Mouse (Mus musculus): ENCODE results near the gene Ascl3.

Ascl3 gene

DNA sequence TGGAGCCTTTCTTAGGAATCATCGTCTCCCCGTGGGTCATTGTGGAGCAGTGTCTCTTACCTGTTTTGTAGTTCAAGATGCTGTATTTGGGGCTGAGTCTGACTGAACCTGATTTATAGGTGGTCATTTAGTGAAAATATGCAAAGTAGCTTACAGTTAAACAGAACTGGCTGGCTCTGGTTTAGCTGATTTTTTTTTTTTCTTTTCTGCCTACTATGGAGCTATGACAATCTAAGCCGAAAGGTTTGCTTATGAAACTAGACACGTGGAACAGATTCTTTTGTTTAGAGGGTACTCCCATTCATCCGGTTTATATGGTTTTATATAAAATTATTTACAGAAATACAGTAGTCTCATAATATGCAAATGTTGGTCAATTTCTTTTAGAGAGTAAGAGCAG lies at the start of gene Ascl3:
Gene Ascl3 (minus strand): TSS at position 101 of the 400 bp plus-strand sequence.
- no peak for DNase-seq (ENCODE audit: low spot score)

DNA sequence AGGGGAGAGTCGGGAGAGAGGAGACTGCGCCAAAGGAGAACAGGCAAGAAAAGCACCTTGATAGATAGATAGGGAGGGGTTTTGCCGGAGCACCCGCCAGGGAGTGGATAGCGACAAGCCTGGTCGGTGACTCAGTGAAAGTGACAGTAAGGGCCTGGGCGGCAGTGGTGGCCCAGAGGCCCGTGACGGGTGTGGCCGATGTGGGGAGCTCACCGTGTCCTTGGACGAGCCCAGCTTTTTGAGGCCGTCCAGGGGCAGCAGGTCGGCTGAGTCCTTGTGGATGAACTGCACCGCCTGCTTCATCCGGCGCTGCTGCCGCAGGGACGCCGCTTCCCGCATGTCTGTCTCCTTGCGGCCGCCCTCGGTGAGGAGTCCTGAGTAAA lies 49.6 kb upstream of the Ascl3 start:
- DNase-seq (ENCODE audit: low spot score): no peak

DNA sequence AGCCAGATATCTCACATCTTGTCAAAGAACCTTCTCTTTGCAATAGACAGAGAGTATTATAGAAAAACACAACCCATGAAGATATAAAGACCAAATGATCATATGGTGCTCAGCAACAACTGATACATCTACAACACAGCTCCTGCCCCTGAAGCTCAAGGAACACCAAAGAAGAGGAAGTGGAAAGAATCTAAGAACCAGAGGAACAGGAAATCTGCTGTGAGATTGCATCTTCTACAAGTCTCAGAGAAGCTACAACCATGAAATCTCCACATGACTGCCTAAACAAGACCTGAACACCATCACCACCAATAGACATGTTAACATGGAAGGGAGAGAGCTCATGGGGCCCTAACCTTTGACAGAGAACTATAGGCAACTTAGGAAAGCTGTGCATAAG lies 40.7 kb upstream of the Ascl3 start:
- no peak for DNase-seq (ENCODE audit: low spot score)

DNA sequence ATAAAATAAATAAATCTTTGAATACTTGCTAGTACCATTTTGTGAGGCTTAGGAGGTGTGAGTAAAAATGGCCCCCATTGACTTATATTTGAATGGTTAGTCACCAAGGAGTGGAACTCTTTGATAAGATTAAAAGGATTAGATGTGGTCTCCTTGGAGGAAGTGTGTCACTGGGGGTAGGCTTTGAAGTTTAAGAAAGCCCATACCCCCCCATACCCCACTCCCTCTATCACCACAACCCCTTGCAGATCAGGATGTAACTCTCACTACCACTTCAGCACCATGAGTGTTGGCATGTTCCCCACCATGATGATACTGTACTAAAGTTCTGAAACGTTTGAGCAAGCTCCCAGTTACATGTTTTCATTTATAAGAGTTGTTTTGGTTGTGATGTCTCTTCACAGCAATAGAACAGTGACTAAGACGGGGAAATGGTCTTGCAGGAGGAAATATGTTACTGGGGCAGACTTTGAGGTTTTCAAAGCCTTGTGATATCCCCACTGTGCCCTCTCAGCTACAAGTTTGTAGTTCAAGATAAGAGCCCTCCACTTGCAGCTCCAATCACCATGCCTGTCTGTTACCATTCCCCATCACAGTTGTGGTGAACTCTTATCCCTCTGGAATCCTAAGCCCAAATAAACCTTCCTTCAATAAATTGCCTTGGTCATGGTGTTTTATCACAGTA lies 37.3 kb upstream of the Ascl3 start:
- no peak for DNase-seq (ENCODE audit: low spot score)

DNA sequence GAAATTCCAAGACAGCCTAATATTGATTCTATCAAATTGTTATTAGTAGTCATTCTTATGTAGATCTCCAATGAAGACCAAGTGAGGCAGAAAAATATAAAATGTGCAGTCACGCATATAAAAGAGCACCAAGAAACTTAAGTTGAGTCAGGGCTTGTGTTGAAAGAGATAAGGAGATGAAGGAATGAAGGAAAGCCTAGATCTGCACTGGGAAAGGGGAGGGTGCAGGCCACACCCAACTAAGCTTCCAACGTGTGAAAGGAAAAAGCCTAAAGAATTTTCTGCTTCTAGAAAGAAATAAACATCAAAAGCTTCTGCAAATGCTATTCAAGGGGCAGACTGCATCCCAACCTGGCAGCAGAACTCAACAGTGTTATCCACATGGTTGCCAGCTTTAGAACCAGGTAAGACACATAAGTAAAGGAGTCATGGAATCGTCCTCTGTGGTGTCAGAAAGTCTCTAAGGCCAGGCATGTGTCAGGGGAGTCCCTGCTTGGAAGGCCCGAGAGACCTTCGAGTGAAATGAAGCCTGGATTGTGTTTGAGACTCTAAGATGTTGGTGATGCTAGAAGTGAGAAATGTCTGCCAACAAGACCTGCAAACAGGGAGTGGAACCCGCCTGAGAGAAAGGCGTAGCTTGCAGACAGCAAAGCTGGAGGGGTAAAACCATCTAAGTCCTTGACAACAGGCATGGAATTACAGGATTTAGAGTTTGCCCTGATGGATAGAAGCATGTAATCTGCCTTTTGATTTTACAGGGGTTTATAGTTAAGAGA lies 36.2 kb upstream of the Ascl3 start:
- DNase-seq (ENCODE audit: low spot score): no peak

DNA sequence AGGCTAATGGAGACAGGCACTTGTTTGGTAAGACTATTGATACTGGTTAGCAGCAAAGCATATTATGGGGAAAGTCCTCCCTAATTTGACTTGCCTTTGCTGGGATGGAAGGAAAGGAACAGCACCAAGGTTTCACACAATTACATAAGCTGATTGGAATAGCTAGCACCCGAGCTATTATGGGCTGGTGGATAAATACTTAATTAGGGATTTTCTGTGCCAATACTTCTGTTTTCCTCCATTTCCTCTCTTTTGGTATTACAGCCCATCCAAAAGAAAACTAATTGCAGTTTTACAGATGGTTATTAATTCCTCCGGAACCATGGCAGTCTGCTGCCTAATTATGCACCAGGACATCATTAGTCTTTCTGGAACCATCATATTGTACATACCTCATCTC lies 32.5 kb upstream of the Ascl3 start:
- no peak for DNase-seq (ENCODE audit: low spot score)

DNA sequence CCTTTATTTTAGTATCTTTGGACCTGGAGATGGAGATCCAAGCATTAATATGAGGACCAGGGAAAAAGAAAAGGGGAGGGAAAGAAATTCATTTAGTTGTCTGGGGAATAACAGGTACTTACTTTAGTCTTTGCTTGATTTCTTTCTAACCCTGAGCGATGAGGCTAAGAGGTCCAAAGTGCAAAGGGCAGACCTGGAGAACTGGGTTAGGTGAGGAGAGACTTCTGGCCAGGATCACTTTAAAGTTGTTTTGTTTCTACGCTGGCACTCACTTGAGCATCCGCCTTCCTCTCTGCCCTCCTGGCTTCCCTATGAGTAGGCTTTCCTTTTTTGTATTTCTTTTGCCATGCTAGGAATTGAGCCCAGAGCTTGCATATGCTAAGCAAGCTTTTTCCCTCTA lies 24.8 kb upstream of the Ascl3 start:
- no peak for DNase-seq (ENCODE audit: low spot score)

DNA sequence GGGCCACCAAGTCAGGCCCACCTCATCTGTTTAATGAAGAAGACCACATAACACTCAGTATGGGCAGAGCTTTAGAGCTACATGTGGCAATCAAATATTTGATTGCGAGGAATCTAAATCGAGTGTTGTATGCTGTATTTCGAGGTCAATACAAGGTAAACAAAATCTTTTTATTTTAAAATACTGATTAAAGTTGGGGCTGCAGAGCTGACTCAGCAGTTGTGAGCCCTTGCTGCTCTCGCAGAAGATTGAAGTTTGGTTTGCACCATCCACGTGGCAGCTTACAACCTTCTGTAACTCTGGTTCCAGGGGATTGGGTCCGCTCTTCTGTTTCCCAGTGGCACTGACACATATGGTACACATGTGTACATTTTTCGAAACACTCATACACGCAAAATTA lies 22.5 kb upstream of the Ascl3 start:
- DNase-seq (ENCODE audit: low spot score): no peak

DNA sequence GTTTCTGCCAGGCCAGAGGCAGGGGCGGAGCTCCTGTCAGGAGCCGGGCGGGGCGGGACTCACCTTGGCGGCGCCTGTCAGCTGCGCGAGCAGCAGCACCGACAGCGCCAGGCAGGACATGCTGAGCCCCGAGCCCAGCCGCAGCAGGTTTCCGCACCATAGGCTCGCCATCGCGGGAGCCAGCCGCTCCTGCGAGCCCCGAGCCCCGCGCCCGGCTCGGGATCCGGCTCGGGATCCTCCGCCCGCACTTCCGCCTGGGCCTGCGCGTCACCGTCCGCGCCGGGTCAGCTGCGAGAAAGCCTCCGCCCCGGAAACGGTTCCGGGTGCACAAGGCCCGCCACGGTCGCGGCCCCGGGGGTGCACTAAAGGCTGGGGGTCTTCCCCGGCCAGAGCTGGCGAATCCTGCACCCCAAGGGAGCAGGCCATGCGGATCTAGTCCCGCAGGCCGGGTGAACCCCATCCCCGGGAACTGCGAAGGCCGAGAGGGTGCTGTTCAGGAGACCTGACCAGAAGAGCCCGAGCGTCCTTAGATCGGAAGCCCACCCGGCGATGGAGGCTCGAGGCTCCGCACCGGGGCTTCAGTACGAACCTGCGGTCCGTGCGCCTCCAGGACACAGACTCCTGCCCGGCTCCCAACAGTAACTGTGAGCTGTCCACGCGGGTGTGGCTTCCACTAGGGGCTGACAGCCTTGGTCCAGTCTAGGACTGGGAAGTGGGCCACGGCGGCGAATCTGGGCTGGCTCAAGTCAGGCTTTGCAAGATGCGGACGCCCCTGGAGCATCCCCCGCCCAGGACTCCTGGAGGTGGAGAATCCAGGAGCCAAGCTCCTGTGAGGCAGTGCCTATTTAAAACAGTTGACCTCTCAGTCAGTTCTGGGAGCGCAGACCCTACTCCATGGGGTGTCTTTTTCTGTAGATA lies 20.7 kb upstream of the Ascl3 start, which contains the start of gene Tmem9b:
Gene Tmem9b (minus strand): TSS at position 868 of the 918 bp plus-strand sequence.
- DNase-seq (ENCODE audit: low spot score): peak; percentile 79

DNA sequence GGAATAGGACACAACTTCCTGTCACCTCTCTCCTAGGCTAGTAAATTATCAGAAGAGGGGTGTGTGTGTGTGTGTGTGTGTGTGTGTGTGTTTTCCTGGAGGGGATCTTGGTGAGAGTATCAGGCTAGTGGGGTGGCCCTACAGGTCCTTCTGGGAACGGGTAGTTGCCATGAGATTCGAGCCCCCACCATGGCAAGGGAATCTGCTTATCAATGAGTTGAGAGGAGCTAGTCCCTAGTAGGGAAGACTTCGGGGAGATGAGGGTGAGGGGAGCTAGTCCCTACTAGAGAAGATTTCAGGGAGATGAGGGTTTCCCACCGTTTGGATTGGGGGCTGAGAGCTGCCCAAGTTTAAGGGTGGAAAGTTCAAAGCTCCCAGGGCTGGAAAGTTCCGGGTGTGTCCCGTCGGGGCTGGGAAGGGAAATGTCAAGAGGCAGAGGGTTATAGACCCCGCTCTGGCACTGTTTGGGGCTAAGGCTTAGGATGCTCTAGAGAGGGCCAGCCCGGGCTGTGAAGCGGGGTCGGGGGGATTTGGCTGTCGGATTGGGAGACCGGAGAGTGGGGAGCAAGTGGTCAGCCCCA lies 20.0 kb upstream of the Ascl3 start:
- no peak for DNase-seq (ENCODE audit: low spot score)

DNA sequence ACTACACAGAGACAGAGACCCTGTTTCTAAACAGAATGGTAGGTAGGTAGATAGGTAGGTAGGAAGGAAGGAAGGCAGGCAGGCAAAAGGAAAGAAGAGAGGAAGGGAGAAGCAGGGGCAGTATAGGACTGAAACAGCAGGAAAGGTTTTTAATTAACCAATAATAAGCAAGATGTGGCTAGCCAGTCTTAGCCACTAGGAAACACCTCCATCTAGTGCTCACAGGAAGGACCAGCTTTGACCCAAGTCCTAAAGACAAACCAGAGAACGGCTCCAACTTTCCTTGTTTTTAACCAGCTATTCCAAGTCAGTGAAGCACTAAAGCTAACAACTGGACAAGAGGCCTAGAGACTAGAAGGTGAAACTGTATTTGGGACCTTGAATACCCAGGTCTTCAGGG lies 16.2 kb upstream of the Ascl3 start:
- no peak for DNase-seq (ENCODE audit: low spot score)

DNA sequence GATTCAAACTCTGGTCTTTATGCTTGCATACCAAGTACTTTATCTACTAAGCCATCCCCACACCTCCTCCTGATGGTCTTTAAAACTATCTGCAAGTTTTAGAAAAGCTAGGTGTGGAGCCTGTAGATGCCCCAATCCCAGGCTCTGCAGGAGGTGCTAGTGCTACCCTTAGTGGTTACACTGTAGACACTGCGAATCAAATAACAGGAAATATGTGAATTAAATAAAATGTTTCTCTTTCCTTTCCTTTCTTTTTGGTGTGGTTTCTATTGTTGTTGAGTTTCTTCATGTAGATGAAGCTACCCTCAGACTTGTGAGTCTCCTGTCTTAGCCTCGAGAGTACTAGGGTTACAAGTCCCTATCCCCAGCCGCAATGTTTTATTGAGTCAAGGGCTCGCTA lies 10.2 kb upstream of the Ascl3 start:
- DNase-seq (ENCODE audit: low spot score): no peak

DNA sequence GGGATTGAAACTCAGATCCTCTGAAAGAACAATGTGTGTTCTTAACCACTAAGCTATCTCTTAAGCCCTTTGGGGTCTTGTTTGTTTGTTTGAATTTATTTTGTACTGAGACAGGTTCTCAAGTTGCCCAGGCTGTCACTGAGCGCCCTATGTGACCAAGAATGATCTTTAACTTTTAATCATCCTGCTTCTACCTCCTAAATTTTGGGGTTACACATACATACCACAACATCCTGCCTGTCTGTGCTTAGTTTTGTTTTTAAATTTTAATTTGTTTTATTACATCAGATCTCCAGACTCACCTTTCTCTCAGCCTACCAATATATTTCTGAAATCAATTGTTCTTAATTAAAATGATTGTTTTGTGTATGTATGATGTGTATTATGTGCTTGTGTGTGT lies 9.5 kb upstream of the Ascl3 start:
- DNase-seq (ENCODE audit: low spot score): no peak

DNA sequence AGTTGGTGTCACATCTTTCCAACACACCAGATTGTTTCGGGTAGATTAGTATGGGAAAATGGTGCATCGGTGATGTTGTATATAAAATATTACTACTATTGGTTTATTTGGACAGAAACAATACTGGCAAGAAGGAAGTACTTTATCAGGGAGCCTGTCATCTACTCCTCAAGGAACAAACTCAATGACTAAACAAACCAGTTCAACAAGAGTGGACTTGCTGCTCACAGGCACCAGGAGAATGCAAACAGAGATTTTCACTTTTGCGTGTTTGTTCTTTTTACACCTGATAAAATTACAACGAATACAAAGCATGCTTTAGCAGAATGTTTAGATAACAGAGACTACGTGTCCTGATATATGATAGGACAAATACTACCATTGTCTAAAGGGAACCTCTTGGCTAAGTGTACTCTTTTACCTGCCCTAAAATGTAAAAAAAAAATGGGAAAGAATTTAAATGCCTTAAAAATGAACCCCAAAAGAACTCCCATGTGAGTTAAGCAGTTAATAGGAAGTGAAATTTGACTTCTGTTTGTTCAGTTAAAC lies 8.4 kb upstream of the Ascl3 start:
- DNase-seq (ENCODE audit: low spot score): no peak

DNA sequence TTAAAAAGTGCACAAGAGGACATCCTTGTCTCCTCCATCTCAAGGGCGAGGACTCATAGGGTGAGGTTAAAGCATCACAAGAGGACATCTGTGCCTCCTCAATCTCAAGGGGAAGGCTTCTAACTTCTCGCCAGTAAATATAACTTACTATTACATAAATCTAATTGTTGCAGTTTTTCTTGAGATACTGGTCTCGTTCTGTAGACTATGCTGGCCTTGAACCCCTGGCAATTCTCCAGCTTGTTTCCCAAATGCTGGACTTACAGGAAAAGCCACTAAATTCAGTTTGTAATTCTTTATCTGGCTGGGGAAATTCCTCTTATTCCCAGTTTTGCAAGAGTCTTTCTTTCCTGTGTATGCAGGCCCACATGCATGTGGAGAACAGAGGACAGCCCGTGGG lies 3.3 kb upstream of the Ascl3 start:
- no peak for DNase-seq (ENCODE audit: low spot score)

DNA sequence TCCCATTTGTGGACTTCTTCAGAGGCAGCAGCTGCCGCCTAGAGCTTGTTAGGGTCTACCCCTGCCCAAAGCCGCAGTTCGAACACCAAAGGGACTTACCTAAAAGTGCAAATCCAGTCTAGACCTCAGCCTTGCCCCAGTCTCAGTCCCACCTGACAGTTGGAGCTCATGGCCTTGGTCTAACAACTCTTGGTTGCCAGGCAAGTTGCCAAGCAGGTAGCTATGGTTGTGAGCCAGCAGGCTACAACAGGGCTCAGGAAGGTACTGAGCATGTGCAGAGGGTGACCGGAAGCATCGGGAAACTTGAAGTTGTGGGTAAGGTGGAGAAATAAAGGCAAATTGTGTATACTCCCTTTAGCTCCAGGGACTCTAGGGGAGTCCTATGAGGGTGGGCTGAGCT lies 7.8 kb downstream of the Ascl3 start, which contains the start of gene BC051019:
Gene BC051019 (minus strand): TSS at position 154 of the 400 bp plus-strand sequence.
- DNase-seq (ENCODE audit: low spot score): no peak

DNA sequence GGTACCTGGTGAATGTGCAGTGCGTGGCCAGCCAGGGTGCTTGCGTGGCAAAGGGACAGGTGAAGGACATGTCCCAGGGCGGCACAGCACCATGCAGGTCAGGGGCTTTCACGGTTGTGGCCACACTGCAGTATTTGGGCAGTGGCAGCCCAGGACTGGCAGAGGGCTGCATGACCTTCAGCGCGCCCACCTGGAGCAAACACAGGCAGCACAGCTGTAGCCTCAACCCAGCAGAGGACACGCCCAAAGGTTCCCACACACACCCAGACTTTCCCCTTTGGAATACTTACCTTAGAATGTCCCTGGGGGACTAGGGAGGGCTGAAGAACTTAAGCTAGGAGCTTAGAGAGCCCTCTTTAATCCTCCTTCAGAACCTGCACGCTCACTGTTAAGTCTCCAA lies 8.4 kb downstream of the Ascl3 start:
- DNase-seq (ENCODE audit: low spot score): no peak

DNA sequence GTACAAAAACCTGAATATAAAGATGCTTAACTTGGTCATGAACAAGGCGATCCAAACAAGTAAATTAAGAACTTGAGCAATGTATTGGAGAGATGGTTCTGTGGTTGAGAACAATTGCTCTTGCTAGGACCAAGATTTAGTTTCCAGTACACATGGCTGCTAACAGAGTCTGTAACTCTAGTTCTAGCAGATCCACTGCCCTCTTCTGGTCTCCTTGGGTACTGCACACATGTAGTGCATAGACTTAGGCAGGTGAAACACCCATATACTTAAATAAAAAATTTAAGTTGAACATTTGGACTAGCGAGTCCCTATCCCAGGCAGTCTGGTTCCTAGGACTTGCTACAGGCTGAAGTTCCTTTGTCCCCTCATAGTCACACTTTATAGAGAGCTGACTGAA lies 8.9 kb downstream of the Ascl3 start:
- DNase-seq (ENCODE audit: low spot score): peak; percentile 34

DNA sequence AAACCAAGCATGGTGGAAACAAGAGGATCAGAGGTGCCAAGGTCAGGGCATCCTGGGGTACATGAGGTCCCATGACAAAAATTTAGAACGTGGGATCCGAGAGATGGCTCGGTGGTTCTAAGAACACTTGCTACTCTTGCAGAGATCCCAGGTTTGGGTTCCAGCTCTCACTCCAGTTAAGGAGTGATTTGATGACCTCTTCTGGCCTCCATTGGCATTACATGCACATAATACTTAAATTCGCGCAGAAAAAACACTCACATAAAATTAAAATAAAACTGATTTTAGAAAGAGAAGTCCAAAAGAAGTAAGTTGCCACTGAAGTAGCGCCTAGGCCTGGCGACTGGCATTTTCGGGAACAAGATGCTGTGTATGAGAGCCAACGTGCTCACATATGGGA lies 12.2 kb downstream of the Ascl3 start:
- peak; percentile 68 for DNase-seq (ENCODE audit: low spot score)

DNA sequence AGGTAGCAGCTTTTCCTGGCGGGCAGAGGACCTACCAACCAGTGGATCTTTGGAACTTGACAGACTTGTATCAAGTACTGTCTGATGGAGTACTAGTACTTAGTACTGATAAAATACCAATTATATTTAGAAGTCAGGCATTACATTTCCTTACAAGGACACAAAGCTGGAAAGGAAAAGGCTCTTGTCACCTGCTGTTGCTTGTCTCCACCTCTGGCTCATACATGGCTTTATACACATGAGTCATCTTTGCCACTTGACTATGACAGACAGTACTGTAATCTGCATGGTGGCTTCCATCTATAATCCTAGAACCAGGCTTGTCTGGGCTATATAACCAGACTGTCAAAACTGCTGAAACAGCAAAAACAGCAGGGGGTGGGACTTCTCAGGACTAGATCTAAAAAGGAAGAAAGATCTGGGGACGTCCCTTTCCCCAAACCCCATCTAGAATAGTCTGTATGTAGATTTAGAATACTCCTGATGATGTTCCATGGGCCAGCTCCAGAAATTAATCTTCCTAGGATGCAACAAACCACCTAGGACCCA lies 18.0 kb downstream of the Ascl3 start:
- no peak for DNase-seq (ENCODE audit: low spot score)

DNA sequence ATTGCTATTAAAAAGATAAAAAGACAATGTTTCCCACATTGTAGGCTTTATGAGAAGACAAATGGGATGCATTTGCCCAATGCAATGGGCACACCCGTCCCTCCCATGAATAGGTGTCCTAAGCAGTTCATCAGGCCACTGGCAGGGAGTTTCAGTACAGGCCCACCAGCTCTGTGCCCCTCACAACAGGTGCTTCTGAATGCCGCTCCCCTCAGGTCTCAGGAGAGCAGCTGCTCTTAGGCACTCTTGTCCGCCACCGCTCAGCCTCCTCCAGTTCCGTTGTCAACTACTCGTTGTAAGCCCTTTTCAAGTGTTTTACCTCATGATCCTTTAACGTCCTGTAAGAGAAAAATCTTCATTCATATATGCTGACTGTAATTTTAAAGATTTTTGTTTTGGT lies 19.3 kb downstream of the Ascl3 start:
- DNase-seq (ENCODE audit: low spot score): no peak

DNA sequence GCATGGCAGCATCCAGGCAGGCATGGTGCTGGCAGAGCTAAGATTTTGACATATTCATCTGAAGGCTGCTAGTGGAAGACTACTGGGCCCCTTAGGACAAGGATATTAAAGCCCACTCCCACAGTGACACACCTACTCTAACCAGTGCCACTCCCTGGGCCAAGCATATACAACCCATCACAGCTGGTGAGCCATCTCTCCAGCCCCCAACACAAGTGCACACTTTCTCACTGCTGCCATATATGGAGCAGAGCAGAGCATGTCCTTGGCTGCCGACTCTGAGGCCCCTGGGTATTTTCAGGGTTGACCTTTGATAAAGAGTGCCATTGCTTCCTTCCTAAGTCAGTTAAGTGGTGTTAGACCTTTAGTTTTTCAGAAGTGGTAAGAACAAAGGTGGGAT lies 21.5 kb downstream of the Ascl3 start:
- DNase-seq (ENCODE audit: low spot score): no peak

All from retina, embryonic 14.5 days (tissue).